Mouse (Mus musculus) mouse trophoblast stem cell (cell line): ENCODE measurements around the gene Srprb.

Experiments used
- in situ Hi-C, 2 experiments: fragments of 300-500 bp; cut with MseI, MboI; formaldehyde crosslinking; loops; 2 replicates in 1 of 2; 3 replicates in 1 of 2; pipeline ENCODE4 v1.15.1; 2025

The Srprb gene

DNA sequence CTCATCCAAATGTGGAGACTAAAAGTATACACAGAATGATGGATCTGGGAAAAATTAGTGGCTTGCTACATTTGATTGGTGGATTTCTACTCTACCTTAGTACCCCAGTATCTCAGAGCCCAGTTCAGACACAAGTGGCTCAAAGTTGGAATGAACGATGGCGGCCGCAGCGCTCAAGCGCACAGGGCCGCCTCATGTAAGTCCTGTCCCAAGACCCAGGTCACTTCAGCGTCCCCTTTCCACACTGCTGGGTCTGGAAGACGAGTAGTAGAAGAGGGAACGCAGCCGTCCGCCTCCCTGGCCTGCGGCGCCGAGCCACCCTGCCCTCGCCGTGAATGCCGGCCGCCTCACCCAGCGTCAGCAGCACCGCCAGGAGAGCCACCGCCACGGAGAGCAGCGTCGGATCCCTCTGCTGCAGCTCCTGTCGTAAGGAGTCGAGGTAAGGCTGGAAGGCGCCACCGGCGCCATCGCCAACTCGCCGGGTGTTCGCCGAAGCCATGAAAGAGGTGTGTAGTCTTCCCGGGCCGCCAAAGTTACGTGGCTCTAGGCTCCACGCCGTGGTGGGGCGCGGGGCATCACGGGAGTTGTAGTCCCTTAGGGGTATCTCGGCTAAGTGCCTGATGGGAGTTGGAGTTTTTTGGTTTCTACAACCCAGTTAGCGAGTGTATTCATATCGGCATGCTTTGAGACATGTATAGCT, at the start of gene Srprb:
Gene Srprb (minus strand): TSS at position 577 of the 700 bp plus-strand sequence.
- in situ Hi-C loops: no loop called here

- in situ Hi-C loops: no loop called here
Measured at GRCm38 (mm10) chr9:103248618-103249017, 46.7 kb upstream of the Srprb start.

DNA sequence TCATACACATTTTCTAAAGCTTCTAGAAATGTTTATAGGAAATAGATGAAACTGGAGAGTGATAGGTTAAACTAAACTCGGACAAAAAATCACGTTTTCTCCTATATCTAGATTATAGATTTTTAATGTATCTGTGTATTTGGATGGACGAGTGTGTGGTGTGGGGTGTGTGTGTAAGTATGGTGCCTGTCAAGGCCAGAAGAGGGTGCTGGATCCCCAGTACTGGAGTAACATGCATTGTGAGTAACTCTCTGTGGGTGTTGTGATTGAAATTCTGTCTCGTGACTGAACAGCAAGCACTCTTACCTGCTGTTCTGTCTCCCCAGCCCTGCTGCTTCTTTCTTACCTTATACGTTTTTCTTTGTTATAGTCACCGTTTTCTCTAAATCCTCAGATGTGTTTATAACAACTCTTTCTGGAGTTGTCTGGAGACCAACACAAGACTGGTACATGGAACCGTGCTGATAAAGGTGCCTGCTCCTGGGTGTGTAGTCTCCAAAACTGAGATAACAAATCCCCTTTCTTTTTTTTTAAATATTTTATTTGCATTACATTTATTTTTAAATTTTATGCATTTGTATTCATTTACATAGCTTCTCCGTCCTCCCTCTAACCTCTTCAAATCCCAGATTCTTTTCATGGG, 44.7 kb upstream of the Srprb start:
- in situ Hi-C loops: no loop called here

DNA sequence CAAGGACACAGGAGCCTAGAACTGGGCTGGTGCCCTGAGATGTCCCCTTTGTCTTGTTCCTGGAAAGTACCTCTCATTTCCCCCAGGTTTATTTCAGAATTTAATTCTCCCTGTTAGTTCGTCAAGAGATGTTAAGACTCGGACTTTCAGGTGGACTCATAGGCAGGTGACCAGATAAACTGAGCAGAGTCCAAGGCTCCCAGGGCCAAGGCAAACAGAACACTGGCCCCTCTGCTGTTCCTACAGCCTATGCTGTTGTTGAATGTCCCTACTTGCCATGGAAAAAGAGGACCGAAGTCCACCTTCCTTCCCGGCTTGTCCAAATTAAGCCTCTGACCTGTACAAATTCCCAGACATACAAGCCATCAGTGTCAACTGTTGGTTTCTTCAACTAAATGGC, 41.7 kb upstream of the Srprb start:
- in situ Hi-C loops: no loop called here

DNA sequence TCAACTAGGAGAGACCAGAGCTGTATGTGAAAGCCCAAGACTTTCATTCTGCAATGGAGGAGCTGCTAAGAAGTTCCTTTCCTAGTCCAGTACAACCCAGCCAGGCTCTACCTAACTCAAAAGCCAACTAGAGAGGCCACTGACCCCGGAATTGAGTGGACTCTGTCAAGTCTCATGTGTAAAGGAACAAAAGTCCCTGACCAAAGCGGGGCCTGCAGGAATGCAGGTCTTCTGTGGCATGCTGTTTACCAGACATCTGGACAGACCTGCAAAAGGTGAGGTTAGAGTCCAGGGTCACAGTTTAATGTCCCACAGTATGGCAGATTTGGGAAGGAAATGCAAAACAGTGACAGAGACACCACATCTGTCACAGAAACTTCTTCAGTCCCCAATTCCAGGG, 39.3 kb upstream of the Srprb start:
- in situ Hi-C loops: no loop called here

- in situ Hi-C loops: no loop called here
Measured at GRCm38 (mm10) chr9:103239471-103239870, 37.5 kb upstream of the Srprb start.

- in situ Hi-C loops: no loop called here
Measured at GRCm38 (mm10) chr9:103234565-103235165, 32.7 kb upstream of the Srprb start.

GRCm38 (mm10) chr9:103234059-103234458, 32.1 kb upstream of the Srprb start:
- in situ Hi-C loops: no loop called here

GRCm38 (mm10) chr9:103233006-103233395, 31.1 kb upstream of the Srprb start:
- in situ Hi-C loops: no loop called here

- in situ Hi-C loops: no loop called here
Measured at GRCm38 (mm10) chr9:103232232-103233005, 30.5 kb upstream of the Srprb start.

- in situ Hi-C loops: no loop called here
Measured at GRCm38 (mm10) chr9:103230151-103230951, 28.4 kb upstream of the Srprb start, which contains the start of the genes Gm20425 and Trf. TSS of gene Gm20425 (minus strand) at chr9:103230307. TSS of gene Trf (minus strand) at chr9:103230444.

DNA sequence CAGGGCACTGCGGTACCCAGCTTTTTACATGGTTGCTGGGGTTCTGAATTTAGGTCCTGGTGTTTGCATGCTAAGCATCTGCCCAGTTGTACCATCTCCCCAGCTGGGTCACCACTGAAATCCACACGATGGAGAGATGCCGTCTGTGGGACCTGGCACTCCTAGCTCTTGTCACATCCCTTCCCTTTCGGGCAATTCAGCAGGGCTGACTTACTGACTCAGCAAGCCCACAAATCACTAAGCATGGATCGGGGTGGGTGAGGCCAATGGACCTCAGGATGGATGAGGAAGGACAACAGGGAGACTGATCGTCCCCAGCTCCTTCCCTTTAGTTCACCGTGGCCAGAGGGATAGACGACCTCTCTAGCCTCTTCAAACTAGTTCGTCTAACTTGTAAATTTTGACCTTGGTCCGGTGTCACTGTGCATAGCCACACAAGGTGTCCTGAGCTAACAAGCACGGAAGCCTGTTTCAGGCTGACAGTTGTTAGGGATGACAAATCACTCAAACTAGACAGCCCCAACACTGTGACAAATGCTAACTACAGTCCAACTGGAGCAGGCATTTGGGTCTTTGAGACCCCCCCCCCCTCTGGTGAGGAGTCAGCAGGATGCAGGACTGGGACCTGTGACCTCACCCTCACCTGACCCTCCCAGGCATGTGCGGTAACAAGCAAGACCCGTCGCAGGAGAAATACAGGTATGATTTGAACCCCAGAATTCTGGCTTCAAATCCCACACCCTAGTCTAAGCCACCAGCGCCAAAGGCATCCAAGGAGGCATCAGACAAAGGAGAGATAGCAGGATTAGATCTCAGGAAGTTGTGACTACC, 27.3 kb upstream of the Srprb start:
- in situ Hi-C loops: loop anchor here (5.0 to 10.0 kb wide), 3 partner anchors 56 to 73 kb away; no protein-coding TSS in a partner anchor

DNA sequence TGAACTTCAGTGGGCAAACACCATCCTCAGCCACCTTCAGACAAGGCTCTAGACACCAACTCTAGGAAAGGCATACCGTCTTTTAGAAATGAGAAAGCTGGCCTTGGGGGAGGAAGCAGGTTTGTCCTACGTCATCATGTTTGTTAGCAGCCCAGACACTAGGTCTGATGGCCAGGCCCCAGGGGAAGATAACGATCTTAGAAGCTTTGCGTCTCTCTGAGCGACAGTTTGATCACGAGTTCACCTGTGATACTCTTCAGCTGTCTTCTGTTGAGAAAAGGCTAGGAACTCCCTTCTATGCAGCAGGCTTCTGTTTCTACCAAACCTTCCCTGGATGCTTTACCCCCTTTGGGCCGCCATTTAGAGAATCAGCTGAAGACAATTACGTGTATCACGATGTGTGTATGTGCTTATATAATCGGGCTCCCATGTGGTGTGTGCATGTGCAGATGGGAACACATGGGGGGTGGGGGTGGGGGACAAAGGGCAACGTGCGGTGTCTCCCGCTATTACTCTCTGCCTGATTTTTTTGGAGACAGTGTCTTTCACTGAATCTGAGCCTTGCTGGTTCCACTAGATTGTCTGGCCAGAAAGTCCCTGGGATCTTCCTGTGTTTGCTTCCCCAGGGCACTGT, 26.6 kb upstream of the Srprb start:
- in situ Hi-C loops: loop anchor here (5.0 to 10.0 kb wide), 3 partner anchors 56 to 74 kb away; no protein-coding TSS in a partner anchor

- in situ Hi-C loops: loop anchor here (5.0 to 10.0 kb wide), 3 partner anchors 57 to 75 kb away; no protein-coding TSS in a partner anchor
Measured at GRCm38 (mm10) chr9:103227760-103228159, 25.8 kb upstream of the Srprb start.

DNA sequence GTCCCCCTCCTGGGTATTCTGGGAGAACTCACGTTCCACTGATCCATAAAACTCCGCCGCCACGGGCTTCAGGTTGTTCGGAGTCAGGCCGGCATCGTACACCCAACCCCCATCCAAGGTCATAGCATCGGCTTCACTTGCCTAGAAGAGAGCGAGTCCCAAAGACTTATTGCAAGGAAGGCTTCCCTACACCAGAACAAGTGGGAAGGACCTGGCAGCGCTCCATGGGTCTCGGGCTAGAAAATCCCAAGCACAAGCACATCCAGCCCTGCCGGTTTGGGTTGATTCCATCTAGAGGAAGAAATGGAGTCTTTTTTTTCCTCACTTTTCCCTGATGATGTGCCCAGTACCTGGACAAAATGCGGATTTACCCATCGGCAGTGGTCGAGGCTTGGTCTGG, 24.9 kb upstream of the Srprb start:
- in situ Hi-C loops: loop anchor here (5.0 to 10.0 kb wide), 3 partner anchors 58 to 75 kb away; no protein-coding TSS in a partner anchor

- in situ Hi-C loops: loop anchor here (5.0 to 10.0 kb wide), 3 partner anchors 59 to 77 kb away; no protein-coding TSS in a partner anchor
Measured at GRCm38 (mm10) chr9:103225464-103225863, 23.5 kb upstream of the Srprb start.

- in situ Hi-C loops: loop anchor here (5.0 to 10.0 kb wide), 3 partner anchors 60 to 78 kb away; no protein-coding TSS in a partner anchor
Measured at GRCm38 (mm10) chr9:103224721-103225120, 22.8 kb upstream of the Srprb start.

- in situ Hi-C loops: no loop called here
Measured at GRCm38 (mm10) chr9:103214281-103214680, 12.3 kb upstream of the Srprb start.

DNA sequence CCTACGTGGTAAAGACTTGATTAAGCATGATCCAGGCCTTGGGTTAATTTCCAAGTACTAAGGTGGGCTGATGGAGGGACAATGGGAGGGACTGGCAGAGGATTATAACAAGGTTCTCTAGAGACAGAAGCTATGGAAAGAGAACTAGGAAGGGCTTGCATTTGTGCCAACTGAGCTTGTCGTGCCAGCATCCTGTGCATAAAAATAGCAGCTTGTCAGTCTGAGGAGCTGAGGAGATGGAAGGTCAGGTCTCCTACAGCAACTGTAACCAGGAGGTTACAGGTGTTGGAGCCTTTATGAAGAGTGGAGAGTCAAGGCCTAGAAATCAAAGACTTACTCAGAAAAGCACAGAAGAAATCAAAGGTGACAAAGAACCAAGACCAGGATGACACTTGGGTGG, 11.7 kb upstream of the Srprb start:
- in situ Hi-C loops: no loop called here
